Mouse (Mus musculus): ENCODE measurements at regions not wholly inside any gene's neighbourhood (a gene's known extent, or its start where the extent isn't known, plus 50 kb on each side); places are given as distances from the start of the nearest gene placed in this dataset.
"Not testable (repeated sequence)": the region's sequence is repeated elsewhere in the genome, so short reads cannot be mapped to it uniquely, and the experiment has no call there.

GRCm38 (mm10) chr19:17983416-17983815 is 146.0 kb upstream of the Pcsk5 start:
- Histone ChIP-seq H3K36me3 (ENCODE audit: insufficient read depth, low read length) (no peaks in the 10 kb centered on the region), H3K27me3 (ENCODE audit: insufficient read depth, low read length) (no peaks in the 10 kb centered on the region), H3K4me3 (replicated peaks; ENCODE audit: low read depth, low read length) (no peak overlapping the region), H3K4me1 (replicated peaks; ENCODE audit: insufficient read depth, low read length) (no peaks in the 10 kb centered on the region), H3K4me2 (ENCODE audit: low read length) (no peak overlapping the region), H3K27ac (no peak overlapping the region), H3K9me3 (replicated peaks; ENCODE audit: low read length) (no peaks in the 10 kb centered on the region), H3K9ac (ENCODE audit: low read depth, low read length) (no peak overlapping the region)
- DNase-seq (ENCODE audit: low spot score) (no peak), ATAC-seq (replicated peaks; ENCODE audit: low FRiP score, low read depth) (no peak)
- TF ChIP-seq CTCF (IDR thresholded peaks at IDR 0.05; ENCODE audit: low read depth): no peak
- whole genome bisulfite sequencing: 90% methylated on average over 1 of the region's 1 CpGs

DNA sequence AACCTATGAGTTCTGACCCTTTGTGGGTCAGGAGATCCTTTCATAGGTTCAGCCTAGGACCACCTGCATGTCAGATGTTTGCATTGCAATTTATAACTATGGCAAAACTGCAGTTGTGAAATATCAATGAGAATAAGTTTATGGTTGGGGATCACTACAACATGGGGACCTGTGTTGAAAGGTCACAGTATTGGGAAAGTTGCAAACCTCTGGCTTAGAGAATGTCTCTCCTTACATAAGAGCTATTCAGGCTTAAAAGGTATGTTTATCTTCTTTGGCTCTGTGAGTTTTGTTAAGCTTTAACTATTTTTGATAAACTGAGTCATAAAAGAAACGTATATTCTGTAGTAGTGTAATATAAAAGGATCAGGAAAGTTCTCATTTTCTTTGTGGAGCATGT is 128.1 kb upstream of the Pcsk5 start:
- DNase-seq (ENCODE audit: low spot score) (no peak), ATAC-seq (replicated peaks; ENCODE audit: low FRiP score, low read depth) (no peak)
- no peak overlapping the region for H3K4me2 ChIP-seq (ENCODE audit: low read length)
- H3K27me3 ChIP-seq (ENCODE audit: insufficient read depth, low read length): no peaks in the 10 kb centered on the region
- no peak for TF ChIP-seq CTCF (IDR thresholded peaks at IDR 0.05; ENCODE audit: low read depth)
- no peak overlapping the region for H3K9ac ChIP-seq (ENCODE audit: low read depth, low read length)
- H3K9me3 ChIP-seq (replicated peaks; ENCODE audit: low read length): no peaks in the 10 kb centered on the region
- H3K27ac ChIP-seq: no peak overlapping the region
- H3K4me1 ChIP-seq (replicated peaks; ENCODE audit: insufficient read depth, low read length): no peaks in the 10 kb centered on the region
- 84% methylated on average over 1 of the region's 1 CpGs for WGBS
- no peak overlapping the region for H3K4me3 ChIP-seq (replicated peaks; ENCODE audit: low read depth, low read length)
- no peaks in the 10 kb centered on the region for H3K36me3 ChIP-seq (ENCODE audit: insufficient read depth, low read length)

DNA sequence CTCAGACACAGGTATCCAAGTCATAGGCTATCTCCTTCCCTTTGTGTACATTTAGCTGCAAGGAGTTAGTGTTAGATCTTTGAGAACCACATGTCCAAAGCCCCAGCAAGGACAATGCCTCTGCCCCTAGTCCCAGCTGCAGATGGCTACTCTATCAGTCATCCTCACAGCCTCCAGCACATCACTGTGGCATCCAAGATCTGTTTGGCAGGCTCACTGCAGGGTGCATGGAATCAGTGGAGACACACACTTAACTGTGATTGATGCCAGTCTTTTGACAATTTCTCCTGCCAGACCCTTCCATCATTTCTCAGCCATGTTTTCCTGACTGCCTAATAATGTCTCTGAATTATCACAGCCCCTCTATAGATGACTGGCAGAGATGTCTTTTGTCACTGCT is 121.0 kb upstream of the Pcsk5 start:
- Histone ChIP-seq H3K9ac (ENCODE audit: low read depth, low read length) (no peak overlapping the region), H3K4me1 (replicated peaks; ENCODE audit: insufficient read depth, low read length) (no peaks in the 10 kb centered on the region), H3K9me3 (replicated peaks; ENCODE audit: low read length) (no peaks in the 10 kb centered on the region), H3K4me2 (ENCODE audit: low read length) (no peak overlapping the region), H3K36me3 (ENCODE audit: insufficient read depth, low read length) (no peaks in the 10 kb centered on the region), H3K27ac (no peak overlapping the region), H3K4me3 (replicated peaks; ENCODE audit: low read depth, low read length) (no peak overlapping the region), H3K27me3 (ENCODE audit: insufficient read depth, low read length) (no peaks in the 10 kb centered on the region)
- ATAC-seq (replicated peaks; ENCODE audit: low FRiP score, low read depth) (no peak), DNase-seq (ENCODE audit: low spot score) (no peak)
- TF ChIP-seq CTCF (IDR thresholded peaks at IDR 0.05; ENCODE audit: low read depth): no peak

GRCm38 (mm10) chr19:17932665-17933064 is 95.2 kb upstream of the Pcsk5 start:
- Histone ChIP-seq H3K4me3 (replicated peaks; ENCODE audit: low read depth, low read length) (no peak overlapping the region), H3K27me3 (ENCODE audit: insufficient read depth, low read length) (no peaks in the 10 kb centered on the region), H3K4me1 (replicated peaks; ENCODE audit: insufficient read depth, low read length) (no peaks in the 10 kb centered on the region), H3K9ac (ENCODE audit: low read depth, low read length) (no peak overlapping the region), H3K27ac (no peak overlapping the region), H3K9me3 (replicated peaks; ENCODE audit: low read length) (no peaks in the 10 kb centered on the region), H3K36me3 (ENCODE audit: insufficient read depth, low read length) (no peaks in the 10 kb centered on the region), H3K4me2 (ENCODE audit: low read length) (no peak overlapping the region)
- DNase-seq (ENCODE audit: low spot score) (no peak), ATAC-seq (replicated peaks; ENCODE audit: low FRiP score, low read depth) (no peak)
- TF ChIP-seq CTCF (IDR thresholded peaks at IDR 0.05; ENCODE audit: low read depth): no peak
- 75% methylated on average over 4 of the region's 4 CpGs for WGBS

- not testable (repeated sequence) for H3K36me3 ChIP-seq (ENCODE audit: insufficient read depth, low read length); H3K27ac ChIP-seq; H3K4me3 ChIP-seq (replicated peaks; ENCODE audit: low read depth, low read length); H3K9me3 ChIP-seq (replicated peaks; ENCODE audit: low read length); H3K4me2 ChIP-seq (ENCODE audit: low read length); ATAC-seq (replicated peaks; ENCODE audit: low FRiP score, low read depth); H3K9ac ChIP-seq (ENCODE audit: low read depth, low read length); H3K4me1 ChIP-seq (replicated peaks; ENCODE audit: insufficient read depth, low read length); H3K27me3 ChIP-seq (ENCODE audit: insufficient read depth, low read length); DNase-seq (ENCODE audit: low spot score)
- WGBS: 88% methylated on average over 8 of the region's 8 CpGs
Observed at GRCm38 (mm10) chr19:17927121-17927520, 89.7 kb upstream of the Pcsk5 start.

- H3K4me3 ChIP-seq (replicated peaks; ENCODE audit: low read depth, low read length): no peak overlapping the region
- no peaks in the 10 kb centered on the region for H3K4me1 ChIP-seq (replicated peaks; ENCODE audit: insufficient read depth, low read length)
- no peaks in the 10 kb centered on the region for H3K36me3 ChIP-seq (ENCODE audit: insufficient read depth, low read length)
- DNase-seq (ENCODE audit: low spot score) (no peak), ATAC-seq (replicated peaks; ENCODE audit: low FRiP score, low read depth) (no peak)
- 61% methylated on average over 1 of the region's 1 CpGs for WGBS
- no peak overlapping the region for H3K27ac ChIP-seq
- no peak overlapping the region for H3K9ac ChIP-seq (ENCODE audit: low read depth, low read length)
- TF ChIP-seq CTCF (IDR thresholded peaks at IDR 0.05; ENCODE audit: low read depth): no peak
- peaks cover 5% of the 10 kb centered on the region for H3K9me3 ChIP-seq (replicated peaks; ENCODE audit: low read length)
- no peaks in the 10 kb centered on the region for H3K27me3 ChIP-seq (ENCODE audit: insufficient read depth, low read length)
- H3K4me2 ChIP-seq (ENCODE audit: low read length): no peak overlapping the region
Observed at GRCm38 (mm10) chr19:17907579-17907978, 70.1 kb upstream of the Pcsk5 start.

DNA sequence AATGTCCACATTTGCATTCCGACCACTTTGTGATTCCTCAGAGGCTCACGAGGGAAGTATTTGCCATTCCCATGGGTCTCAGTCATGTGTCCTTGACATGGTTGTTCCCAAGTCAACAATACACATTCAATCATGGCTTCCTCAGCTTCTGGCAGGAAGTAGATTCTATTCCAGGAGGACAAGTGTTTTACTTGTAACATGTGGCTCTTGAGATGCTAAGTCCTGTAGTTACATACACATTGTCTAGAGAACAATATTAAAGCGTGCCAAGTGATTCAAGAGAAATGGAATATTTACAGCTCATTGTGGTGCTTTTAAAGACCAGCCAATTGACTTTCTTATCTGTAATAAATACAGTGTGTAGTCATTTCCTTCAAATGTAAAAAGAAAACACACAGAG is 66.7 kb upstream of the Pcsk5 start:
- no peak overlapping the region for H3K9ac ChIP-seq (ENCODE audit: low read depth, low read length)
- H3K9me3 ChIP-seq (replicated peaks; ENCODE audit: low read length): no peaks in the 10 kb centered on the region
- no peak overlapping the region for H3K27ac ChIP-seq
- no peaks in the 10 kb centered on the region for H3K27me3 ChIP-seq (ENCODE audit: insufficient read depth, low read length)
- 78% methylated on average over 3 of the region's 3 CpGs for WGBS
- ATAC-seq (replicated peaks; ENCODE audit: low FRiP score, low read depth) (no peak), DNase-seq (ENCODE audit: low spot score) (no peak)
- H3K4me2 ChIP-seq (ENCODE audit: low read length): no peak overlapping the region
- H3K4me3 ChIP-seq (replicated peaks; ENCODE audit: low read depth, low read length): no peak overlapping the region
- no peak for TF ChIP-seq CTCF (IDR thresholded peaks at IDR 0.05; ENCODE audit: low read depth)
- H3K4me1 ChIP-seq (replicated peaks; ENCODE audit: insufficient read depth, low read length): no peaks in the 10 kb centered on the region
- H3K36me3 ChIP-seq (ENCODE audit: insufficient read depth, low read length): no peaks in the 10 kb centered on the region

Data from kidney, postnatal 0 days (tissue).